Mouse (Mus musculus) bone marrow, adult 2 months (tissue): ENCODE results near the gene Bcl7b. TPM values are rescaled to one million over a fixed set of nuclear protein-coding genes. Genes with fewer than 3 reads are reported as not detected.

Experiments used
- H3K27ac ChIP-seq: fragments of 200-500 bp; 2 replicates; pipeline ENCODE4 v1.5.1; 2012; ENCODE audit warnings: low read depth, mild to moderate bottlenecking, control low read depth, inconsistent platforms, low read length; ENCODE audit not compliant: control insufficient read depth, poor library complexity, insufficient read depth
- H3K4me1 ChIP-seq: fragments of 200-500 bp; 2 replicates; pipeline ENCODE4 v1.6.1; 2011; ENCODE audit warnings: low read length; ENCODE audit not compliant: control insufficient read depth, insufficient read depth
- H3K4me3 ChIP-seq: fragments of 200-500 bp; replicated peaks from 2 replicates; pipeline ENCODE3; 2011; ENCODE audit warnings: mild to moderate bottlenecking, low read depth, low read length, control low read depth; ENCODE audit not compliant: control insufficient read depth
- CTCF ChIP-seq: fragments of 200-500 bp; IDR thresholded peaks from 2 replicates; pipeline ENCODE4 v1.5.1; 2011; ENCODE audit warnings: low read length, control low read depth; ENCODE audit not compliant: control insufficient read depth, insufficient read depth
- POLR2A ChIP-seq: fragments of 200-500 bp; IDR thresholded peaks from 2 replicates; pipeline ENCODE4 v1.6.1; 2011; ENCODE audit warnings: low read depth, mild to moderate bottlenecking, control low read depth, low read length, borderline replicate concordance; ENCODE audit not compliant: control insufficient read depth
- WGBS: fragments of 180-500 bp; shearing (Covaris S2); methylation state at CpG from one replicate; pipeline ENCODE4 v1.1.7; 2018; 5-methylcytosine and 5-hydroxymethylcytosine counted together
- polyA plus RNA-seq: library from polyadenylated mRNA; stranded (reverse); fragments of >200 nt; gene quantifications from 2 replicates; pipeline ENCODE4 v1.2.4, GENCODE M21; 2011; ENCODE audit warnings: low replicate concordance; ENCODE audit not compliant: missing spikeins, insufficient read depth, insufficient read length

Bcl7b gene
- polyA plus RNA-seq = 30.7 and 40.7 TPM in 2 replicates

DNA sequence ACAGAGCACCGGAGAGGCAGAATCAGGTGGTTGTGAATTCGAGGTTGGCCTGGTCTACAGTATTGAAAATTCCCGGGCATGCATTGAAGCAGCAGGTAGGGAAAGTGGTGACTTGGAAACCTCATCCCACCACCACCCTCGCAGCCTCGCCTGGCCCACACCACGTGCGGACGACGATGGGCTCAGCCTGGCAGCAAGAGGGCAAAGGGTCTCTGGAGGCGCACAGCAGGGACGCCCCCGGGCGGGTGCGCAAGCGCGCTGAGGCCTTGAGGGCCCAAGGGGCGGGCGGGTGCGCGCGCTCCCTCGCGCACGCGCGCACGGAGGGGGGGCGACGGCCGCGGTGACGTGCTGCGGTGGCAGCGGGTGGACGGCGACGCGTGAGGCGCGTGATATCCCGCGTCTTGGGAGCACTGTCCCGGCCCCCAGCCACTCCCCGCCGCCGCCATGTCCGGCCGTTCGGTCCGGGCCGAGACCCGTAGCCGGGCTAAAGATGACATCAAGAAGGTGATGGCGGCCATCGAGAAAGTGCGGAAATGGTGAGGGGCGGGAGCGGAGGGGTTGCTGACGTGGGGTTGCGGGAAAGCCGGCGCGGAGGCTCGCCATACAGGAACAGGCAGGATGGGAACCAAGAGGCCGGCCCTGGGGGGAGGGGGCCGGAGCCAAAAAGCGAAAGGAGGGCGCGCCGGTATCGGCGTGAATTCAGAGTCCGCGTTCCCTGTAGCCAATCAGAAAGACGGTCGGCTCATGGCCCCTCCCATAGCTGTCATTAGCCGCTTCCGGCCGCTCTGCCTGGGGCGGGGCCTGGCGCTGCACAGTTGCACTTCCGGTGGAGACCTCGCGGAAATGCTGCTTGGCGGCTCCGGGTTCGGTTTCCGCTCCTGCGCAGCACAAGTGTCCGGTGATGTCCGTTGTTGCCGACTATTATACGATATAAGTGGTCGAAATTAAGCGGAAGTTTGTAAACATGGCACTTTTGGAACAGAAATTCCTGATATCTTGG lies at the start of gene Bcl7b:
Bcl7b (plus strand) TSS at position 221 of the 1,000 bp plus-strand sequence.
- H3K4me3 ChIP-seq = peak within 1 kb of the TSS; percentile 75
- peaks cover 1% of the 10 kb centered on the region; the same call in 1 of the 2 replicates for H3K4me1 ChIP-seq
- peak within 1 kb of the TSS; percentile 98 for H3K27ac ChIP-seq
- 1% methylated on average over 95 of the region's 95 CpGs for WGBS
- TF ChIP-seq POLR2A (peak; percentile 46; the same call in 1 of the 2 replicates), CTCF (no peak)

DNA sequence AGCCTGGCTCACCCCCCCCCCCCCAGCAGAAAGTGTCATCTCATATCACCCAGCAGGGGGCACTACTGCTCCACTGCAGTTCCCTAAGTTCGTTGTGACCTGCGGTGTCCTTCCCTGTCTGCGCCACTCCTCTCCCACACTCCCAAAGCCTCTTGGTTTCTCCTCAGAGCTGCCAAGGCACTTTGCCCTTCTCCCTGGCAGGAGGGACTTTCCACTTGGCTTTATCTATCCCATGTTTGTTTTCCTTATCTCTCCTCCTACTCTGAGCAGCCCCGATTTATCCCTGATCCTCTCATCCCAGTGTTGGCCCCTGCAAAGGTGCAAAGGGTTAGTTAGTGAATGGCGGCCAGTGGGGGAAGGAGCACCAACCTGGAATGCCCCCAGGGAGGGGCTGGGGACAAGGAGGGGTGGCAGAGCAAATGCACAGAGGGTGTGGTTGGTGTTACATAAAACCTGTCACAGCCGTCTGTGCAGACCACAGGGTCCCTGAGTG lies 49.4 kb upstream of the Bcl7b start:
- Histone ChIP-seq H3K27ac (no peak overlapping the region), H3K4me3 (no peak overlapping the region), H3K4me1 (no peaks in the 10 kb centered on the region)
- 12% methylated on average over 6 of the region's 6 CpGs for WGBS
- TF ChIP-seq CTCF (peak; percentile 82), POLR2A (no peak)

DNA sequence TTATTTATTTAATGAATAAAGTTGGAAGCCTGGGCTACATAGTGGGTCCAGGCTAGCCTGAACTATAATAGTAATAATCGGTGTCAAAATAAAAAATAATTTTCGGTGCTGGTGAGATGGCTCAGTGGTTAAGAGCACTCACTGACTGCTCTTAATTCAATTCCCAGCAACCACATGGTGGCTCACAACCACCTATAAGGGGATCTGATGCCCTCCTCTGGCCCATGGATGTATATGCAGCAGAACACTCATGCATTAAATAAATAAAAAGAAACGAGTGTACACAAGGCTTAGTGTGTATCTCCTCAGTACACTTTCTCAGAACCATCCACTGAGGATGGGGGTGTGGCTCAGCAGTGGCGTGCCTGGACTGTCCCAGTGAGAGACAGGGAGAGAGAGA lies 47.3 kb upstream of the Bcl7b start:
- Histone ChIP-seq H3K4me1 (no peaks in the 10 kb centered on the region), H3K4me3 (no peak overlapping the region), H3K27ac (no peak overlapping the region)
- 57% methylated on average over 4 of the region's 4 CpGs for WGBS
- TF ChIP-seq POLR2A (no peak), CTCF (no peak)

DNA sequence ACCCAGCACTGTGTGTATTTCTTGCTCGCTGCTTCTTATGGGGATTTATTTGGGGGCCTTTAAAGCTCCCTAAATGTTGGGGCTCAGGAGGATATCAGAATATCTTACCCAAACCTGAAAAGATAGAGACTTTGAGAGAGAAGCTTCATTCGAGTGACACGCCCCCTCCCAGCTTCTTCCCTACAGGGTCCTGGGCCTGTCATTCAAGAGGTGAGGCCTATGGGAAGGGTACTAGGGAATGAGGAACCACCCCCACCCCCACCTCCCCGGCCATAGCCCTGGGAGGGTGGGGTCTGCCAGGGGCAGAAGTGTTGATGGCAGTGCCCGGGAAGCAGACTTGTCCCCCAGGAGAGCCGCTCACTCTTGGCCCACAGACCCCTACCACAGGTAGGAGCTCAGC lies 42.0 kb upstream of the Bcl7b start:
- no peak overlapping the region for H3K4me3 ChIP-seq
- no peak for TF ChIP-seq CTCF
- no peak overlapping the region for H3K27ac ChIP-seq
- WGBS = 65% methylated on average over 6 of the region's 6 CpGs
- H3K4me1 ChIP-seq = no peaks in the 10 kb centered on the region

DNA sequence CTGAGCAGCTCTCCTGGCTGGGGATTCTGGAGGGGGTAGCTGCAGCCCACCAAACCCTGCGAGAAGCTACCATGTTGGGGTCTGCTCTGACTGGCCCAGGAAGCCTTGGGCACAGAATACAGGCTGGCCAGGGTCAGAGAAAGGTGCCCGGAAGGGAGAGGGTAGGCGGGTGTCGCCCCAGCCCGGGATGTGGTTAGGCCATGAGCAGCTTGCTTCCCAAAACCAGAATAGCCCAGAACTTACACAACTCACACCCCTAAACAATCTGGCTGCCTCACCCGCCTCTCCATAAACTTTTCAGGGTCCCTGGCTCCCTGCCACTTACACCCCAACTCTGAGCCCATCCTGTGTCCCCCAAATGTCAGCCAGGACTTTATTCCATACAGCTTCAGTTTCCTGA lies 40.4 kb upstream of the Bcl7b start:
- 22% methylated on average over 6 of the region's 6 CpGs for WGBS
- H3K4me3 ChIP-seq = no peak overlapping the region
- no peak for TF ChIP-seq POLR2A
- no peak overlapping the region for H3K27ac ChIP-seq
- H3K4me1 ChIP-seq = no peaks in the 10 kb centered on the region

DNA sequence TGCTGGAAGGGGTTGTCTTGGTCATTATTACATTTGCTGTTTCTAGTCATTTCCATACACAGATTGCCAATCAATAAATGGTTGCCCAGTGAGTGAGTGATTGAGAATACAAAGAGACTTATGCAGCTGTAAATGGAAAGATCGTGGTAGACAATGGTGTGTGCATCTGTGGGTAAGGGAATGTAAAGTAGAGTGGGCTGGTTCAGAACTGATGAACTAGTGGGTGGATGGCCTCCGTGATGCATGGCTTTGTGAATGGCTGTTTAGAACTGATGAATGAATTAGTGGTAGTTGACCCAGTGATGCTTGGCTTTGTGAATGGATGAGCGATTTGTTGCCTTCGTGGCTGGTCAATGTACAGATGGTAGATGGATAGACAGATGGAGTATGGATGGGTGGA lies 38.3 kb upstream of the Bcl7b start:
- no peak overlapping the region for H3K4me3 ChIP-seq
- TF ChIP-seq POLR2A = no peak
- no peak for TF ChIP-seq CTCF
- 74% methylated on average over 4 of the region's 4 CpGs for whole genome bisulfite sequencing
- H3K27ac ChIP-seq = no peak overlapping the region
- H3K4me1 ChIP-seq = peaks cover 1% of the 10 kb centered on the region

DNA sequence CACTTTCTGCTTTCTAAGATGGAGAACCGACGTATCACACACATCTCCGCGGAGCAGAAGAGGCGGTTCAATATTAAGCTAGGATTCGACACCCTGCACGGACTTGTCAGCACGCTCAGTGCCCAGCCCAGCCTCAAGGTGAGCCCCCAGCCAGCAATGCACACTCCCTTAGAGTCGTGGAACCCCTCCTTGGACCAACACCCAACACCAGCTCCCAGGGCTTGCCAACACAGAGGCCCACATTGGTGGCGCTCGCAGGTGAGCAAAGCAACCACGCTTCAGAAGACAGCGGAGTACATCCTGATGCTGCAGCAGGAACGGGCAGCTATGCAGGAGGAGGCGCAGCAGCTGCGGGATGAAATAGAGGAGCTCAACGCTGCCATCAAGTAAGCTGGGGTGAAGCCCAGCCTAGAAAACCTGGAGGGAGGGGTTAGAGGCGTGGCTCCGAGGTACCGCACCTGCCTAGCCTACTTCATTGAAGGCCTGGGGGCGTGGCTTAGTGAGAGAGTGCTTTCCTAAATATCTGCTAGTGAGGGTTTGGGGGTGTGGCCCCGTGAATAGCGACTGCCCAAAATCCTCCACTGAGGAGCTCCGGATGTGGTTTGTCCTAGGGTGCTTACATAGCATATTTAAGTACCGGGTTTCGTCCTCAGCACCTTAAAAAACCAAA lies 34.2 kb upstream of the Bcl7b start:
- H3K4me1 ChIP-seq = peaks cover 1% of the 10 kb centered on the region
- WGBS = 5% methylated on average over 26 of the region's 26 CpGs
- no peak overlapping the region for H3K4me3 ChIP-seq
- TF ChIP-seq POLR2A (no peak), CTCF (no peak)
- H3K27ac ChIP-seq = no peak overlapping the region

DNA sequence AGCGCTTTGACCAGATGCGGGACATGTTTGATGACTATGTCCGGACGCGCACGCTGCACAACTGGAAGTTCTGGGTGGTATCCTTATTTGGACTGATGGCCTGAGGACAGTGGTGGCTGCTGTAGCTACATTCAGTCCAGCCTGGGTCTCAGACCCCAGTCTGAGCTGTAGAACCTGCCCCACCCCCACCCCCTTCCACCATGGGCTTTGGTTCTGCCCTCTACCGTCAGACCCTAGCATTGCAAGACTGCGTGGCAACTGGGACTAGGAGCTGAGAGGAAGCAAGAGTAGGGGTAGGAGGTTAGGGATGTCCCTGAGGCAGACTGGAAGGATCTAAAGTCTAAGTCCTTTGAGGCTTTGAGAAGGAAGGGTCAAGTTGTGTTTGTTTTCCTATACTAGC lies 33.5 kb upstream of the Bcl7b start:
- 6% methylated on average over 8 of the region's 8 CpGs for WGBS
- Histone ChIP-seq H3K4me1 (peaks cover 1% of the 10 kb centered on the region), H3K27ac (no peak overlapping the region), H3K4me3 (peak overlapping the region; percentile 29)
- TF ChIP-seq CTCF = peak; percentile 55; the same call in 1 of the 2 replicates
- no peak for TF ChIP-seq POLR2A
